Comparison of ENCODE assay signal across 19 mouse cellular contexts in the genomic region with DNA sequence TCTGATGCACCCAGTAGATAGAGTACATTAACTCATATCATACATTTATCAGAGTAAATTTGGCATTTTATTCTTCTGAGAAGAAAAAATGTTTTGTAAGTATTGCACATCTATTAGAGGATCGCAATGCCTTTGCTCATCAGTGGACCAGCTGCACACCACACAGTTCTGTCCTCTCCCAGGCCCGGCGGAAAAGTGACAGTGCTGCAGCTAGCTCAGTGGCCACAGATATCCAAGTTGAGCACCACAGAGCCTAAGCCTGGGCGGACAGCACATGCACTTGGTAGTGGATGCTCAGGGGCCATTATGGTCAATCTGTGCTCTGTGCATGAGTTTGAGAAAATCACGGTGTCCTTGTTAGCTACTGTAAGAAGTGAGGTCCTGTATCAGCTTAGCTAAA.
"Had no signal": no experiment of that assay in that cellular context is flagged by ENCODE, and none has a peak within 500 bp of the region (broad histone marks: within the 10 kb centered on the region; RNA-seq: fewer than 3 reads in every experiment).

No protein-coding gene starts in this region.

- H3K27ac ChIP-seq: limb, embryonic 10.5 days; limb, embryonic 13.5 days; liver, embryonic 13.5 days; stomach, postnatal 0 days had no signal

- H3K4me2 ChIP-seq: limb, embryonic 13.5 days; liver, embryonic 13.5 days; midbrain, embryonic 11.5 days had no signal

- DNase-seq: kidney, postnatal 25 days; layer of hippocampus, adult 9-11 months; liver; liver, embryonic 13.5 days; lung, adult 2 months; lung, postnatal 14 days; lung, postnatal 4 days; midbrain, embryonic 14.5 days; right cerebral cortex, adult 18-20 months; right cerebral cortex, postnatal 14 days; right cerebral cortex, postnatal 4 days; thymus, adult 2 months; thymus, postnatal 14 days; thymus, postnatal 4 days had no signal

- H3K4me3 ChIP-seq: layer of hippocampus, adult 2 months; limb, embryonic 10.5 days; limb, embryonic 13.5 days; liver, embryonic 13.5 days had no signal

- H3K9ac ChIP-seq: limb, embryonic 13.5 days; liver, embryonic 13.5 days had no signal

- H3K27me3 ChIP-seq: limb, embryonic 13.5 days; liver, embryonic 13.5 days had no signal

- H3K9me3 ChIP-seq: limb, embryonic 10.5 days; limb, embryonic 13.5 days; liver, embryonic 13.5 days had no signal
